In genomic region chr5:62672736-62673436, GRCm38 (mm10) we compare ENCODE assay signal across 13 mouse cellular contexts.
A peak's percentile ranks its signal among the peaks of the same experiment; 100 is the strongest.
DNase-seq lines count a peak whose midpoint lies in the region; ATAC-seq and TF ChIP-seq lines count a peak whose summit lies in the region.
"Had no signal": no experiment of that assay in that cellular context is flagged by ENCODE, and none has a peak within 500 bp of the region (broad histone marks: within the 10 kb centered on the region; RNA-seq: fewer than 3 reads in every experiment).

No protein-coding gene starts in this region.

- H3K36me3 ChIP-seq in intestine, embryonic 16.5 days (ENCODE audit: control insufficient read depth, insufficient read depth, low read length) = 0 out of 2 replicates have a peak, but pooled peaks cover 2% of the 10 kb centered on the region
- peaks cover 6% of the 10 kb centered on the region; the same call in 1 of the 2 replicates for H3K36me3 ChIP-seq in intestine, postnatal 0 days (ENCODE audit: control insufficient read depth, insufficient read depth)
- H3K36me3 ChIP-seq in forebrain, postnatal 0 days (ENCODE audit: insufficient read depth) = no peaks in the 10 kb centered on the region
- H3K36me3 ChIP-seq in midbrain, embryonic 12.5 days = no peaks in the 10 kb centered on the region
- H3K36me3 ChIP-seq: embryonic facial prominence, embryonic 15.5 days had no signal

- no peak overlapping the region; the same call in 1 of the 2 replicates for H3K4me2 ChIP-seq in intestine, embryonic 16.5 days (ENCODE audit: low read depth, low read length)
- no peak overlapping the region; the same call in 1 of the 2 replicates for H3K4me2 ChIP-seq in intestine, postnatal 0 days (replicated peaks; ENCODE audit: low read depth)
- H3K4me2 ChIP-seq in forebrain, postnatal 0 days (ENCODE audit: low read depth) = peak overlapping the region; percentile 31
- H3K4me2 ChIP-seq in midbrain, embryonic 12.5 days (replicated peaks) = 0 out of 2 replicates have a peak overlapping the region, but pooled peaks have one; percentile 10
- H3K4me2 ChIP-seq: embryonic facial prominence, embryonic 15.5 days had no signal

- no peaks in the 10 kb centered on the region for H3K9me3 ChIP-seq in intestine, embryonic 16.5 days (ENCODE audit: control insufficient read depth, low read length)
- H3K9me3 ChIP-seq in intestine, postnatal 0 days (ENCODE audit: control insufficient read depth) = no peaks in the 10 kb centered on the region
- H3K9me3 ChIP-seq in forebrain, postnatal 0 days (ENCODE audit: low read length) = no peaks in the 10 kb centered on the region
- no peaks in the 10 kb centered on the region for H3K9me3 ChIP-seq in midbrain, embryonic 12.5 days
- H3K9me3 ChIP-seq: embryonic facial prominence, embryonic 15.5 days had no signal

- H3K4me1 ChIP-seq in intestine, embryonic 16.5 days (ENCODE audit: control insufficient read depth, insufficient read depth, low read length) = peaks cover 4% of the 10 kb centered on the region; the same call in 1 of the 2 replicates
- no peaks in the 10 kb centered on the region for H3K4me1 ChIP-seq in intestine, postnatal 0 days (replicated peaks; ENCODE audit: control insufficient read depth, insufficient read depth, low read length)
- H3K4me1 ChIP-seq in forebrain, postnatal 0 days (ENCODE audit: insufficient read depth) = peaks cover 7% of the 10 kb centered on the region
- peaks cover 4% of the 10 kb centered on the region; the same call in 1 of the 2 replicates for H3K4me1 ChIP-seq in midbrain, embryonic 12.5 days
- H3K4me1 ChIP-seq: embryonic facial prominence, embryonic 15.5 days had no signal

- H3K27me3 ChIP-seq in intestine, embryonic 16.5 days (replicated peaks; ENCODE audit: control insufficient read depth, insufficient read depth, low read length) = no peaks in the 10 kb centered on the region
- H3K27me3 ChIP-seq in intestine, postnatal 0 days (replicated peaks; ENCODE audit: control insufficient read depth, insufficient read depth, low read length) = no peaks in the 10 kb centered on the region
- no peaks in the 10 kb centered on the region for H3K27me3 ChIP-seq in forebrain, postnatal 0 days (ENCODE audit: insufficient read depth, low read length)
- no peaks in the 10 kb centered on the region for H3K27me3 ChIP-seq in midbrain, embryonic 12.5 days
- H3K27me3 ChIP-seq: embryonic facial prominence, embryonic 15.5 days had no signal

- no peak for TF ChIP-seq POLR2A in brain, embryonic 14.5 days (IDR thresholded peaks at IDR 0.05; ENCODE audit: borderline replicate concordance, extremely low read depth, insufficient read depth, insufficient read length, poor library complexity, severe bottlenecking)

- H3K4me3 ChIP-seq in intestine, embryonic 16.5 days (ENCODE audit: low read length) = 0 out of 2 replicates have a peak overlapping the region, but pooled peaks have one; percentile 1
- H3K4me3 ChIP-seq in intestine, postnatal 0 days (ENCODE audit: low read depth, low read length) = no peak overlapping the region
- H3K4me3 ChIP-seq in forebrain, postnatal 0 days (ENCODE audit: low read depth, low read length) = no peak overlapping the region
- no peak overlapping the region for H3K4me3 ChIP-seq in midbrain, embryonic 12.5 days
- H3K4me3 ChIP-seq: embryonic facial prominence, embryonic 15.5 days; heart, adult 2 months had no signal

- peak; percentile 28; the same call in 1 of the 2 replicates for ATAC-seq in intestine, embryonic 16.5 days
- no peak for ATAC-seq in intestine, postnatal 0 days
- peak; percentile 23; the same call in 1 of the 2 replicates for ATAC-seq in forebrain, postnatal 0 days
- ATAC-seq in midbrain, embryonic 12.5 days (ENCODE audit: low FRiP score, low read depth) = peak; percentile 68

- H3K9ac ChIP-seq in intestine, embryonic 16.5 days (ENCODE audit: low read depth, low read length) = no peak overlapping the region
- no peak overlapping the region for H3K9ac ChIP-seq in intestine, postnatal 0 days (ENCODE audit: low read depth, low read length)
- H3K9ac ChIP-seq in forebrain, postnatal 0 days = peak overlapping the region; percentile 25; the same call in 1 of the 2 replicates
- no peak overlapping the region for H3K9ac ChIP-seq in midbrain, embryonic 12.5 days (replicated peaks)
- H3K9ac ChIP-seq: embryonic facial prominence, embryonic 15.5 days had no signal

- DNase-seq in brain, embryonic 14.5 days (ENCODE audit: low read depth) = peak; percentile 61
- DNase-seq in forebrain, postnatal 0 days = peak; percentile 45
- no peak for DNase-seq in adrenal gland, postnatal 36 days
- no peak for DNase-seq in ovary, postnatal 14 days (ENCODE audit: low spot score)
- DNase-seq in frontal cortex, postnatal 36 days (ENCODE audit: low spot score in 2 of 2) = no peak
- DNase-seq: B cell, adult 2 months; heart, adult 2 months; left cerebral cortex, postnatal 4 days; lung, postnatal 4 days had no signal

- no peak for TF ChIP-seq CTCF in intestine, postnatal 0 days (IDR thresholded peaks at IDR 0.05; ENCODE audit: low read depth)
- no peak for TF ChIP-seq CTCF in brain, embryonic 14.5 days (IDR thresholded peaks at IDR 0.05; ENCODE audit: borderline replicate concordance, extremely low read depth, insufficient read depth, insufficient read length)
- no peak for TF ChIP-seq CTCF in forebrain, postnatal 0 days (IDR thresholded peaks at IDR 0.05; ENCODE audit: low read depth)

- H3K27ac ChIP-seq in intestine, embryonic 16.5 days (ENCODE audit: low read length) = no peak overlapping the region
- no peak overlapping the region for H3K27ac ChIP-seq in intestine, postnatal 0 days (ENCODE audit: low read depth, low read length)
- H3K27ac ChIP-seq in forebrain, postnatal 0 days (ENCODE audit: low read depth, low read length) = 0 out of 2 replicates have a peak overlapping the region, but pooled peaks have one; percentile 21
- H3K27ac ChIP-seq in midbrain, embryonic 12.5 days (replicated peaks) = no peak overlapping the region
- H3K27ac ChIP-seq: embryonic facial prominence, embryonic 15.5 days; heart, adult 2 months had no signal

- WGBS in intestine, embryonic 16.5 days = 38% methylated on average over 9 of the region's 9 CpGs
- 52% methylated on average over 9 of the region's 9 CpGs for WGBS in intestine, postnatal 0 days
- 9% methylated on average over 9 of the region's 9 CpGs for WGBS in forebrain, postnatal 0 days
- WGBS in midbrain, embryonic 12.5 days = 30% methylated on average over 9 of the region's 9 CpGs

Comparison
In these comparisons a context has a peak if more than half of its experiments do, and no peak if none do; other contexts are left out.
1. H3K4me2 ChIP-seq: peak in forebrain, postnatal 0 days (single experiment) and midbrain, embryonic 12.5 days (single experiment); none in intestine, embryonic 16.5 days (single experiment) and intestine, postnatal 0 days (single experiment).
2. DNase-seq: peak in brain, embryonic 14.5 days (single experiment) and forebrain, postnatal 0 days (single experiment); none in adrenal gland, postnatal 36 days (0 of 2), ovary, postnatal 14 days (single experiment) and frontal cortex, postnatal 36 days (0 of 2).